ENCODE assay signal across 11 mouse cellular contexts in the genomic region with DNA sequence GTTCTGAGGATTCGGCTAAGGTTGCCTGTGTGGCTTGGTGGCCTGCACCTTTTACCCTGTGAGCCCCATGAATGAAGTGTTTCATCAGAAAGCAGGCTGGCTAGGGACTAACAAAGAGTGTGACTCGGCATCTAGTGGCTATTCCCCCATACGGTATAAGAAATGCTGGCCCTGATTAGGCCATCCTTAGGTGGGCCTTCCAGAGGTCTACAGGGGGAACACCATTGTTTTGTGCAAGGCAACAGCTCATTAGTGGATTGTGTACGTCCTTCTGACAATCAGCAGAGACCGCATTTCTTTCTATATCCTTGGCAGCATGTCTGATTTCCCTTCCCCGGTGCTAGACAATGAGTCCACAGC. TPM values are rescaled to one million over a fixed set of nuclear protein-coding genes. Genes with fewer than 3 reads are reported as not detected.
A peak's percentile ranks its signal among the peaks of the same experiment; 100 is the strongest.
DNase-seq lines count a peak whose midpoint lies in the region; ATAC-seq and TF ChIP-seq lines count a peak whose summit lies in the region.
"Had no signal": no experiment of that assay in that cellular context is flagged by ENCODE, and none has a peak within 500 bp of the region (broad histone marks: within the 10 kb centered on the region; RNA-seq: fewer than 3 reads in every experiment).

No protein-coding gene starts in this region.

- 0 out of 2 replicates have a peak, but pooled peaks cover 5% of the 10 kb centered on the region for H3K36me3 ChIP-seq in heart, postnatal 0 days (replicated peaks; ENCODE audit: control insufficient read depth, insufficient read depth, low read length)
- no peaks in the 10 kb centered on the region for H3K36me3 ChIP-seq in embryonic facial prominence, embryonic 12.5 days
- no peaks in the 10 kb centered on the region for H3K36me3 ChIP-seq in forebrain, embryonic 16.5 days (ENCODE audit: control insufficient read depth, insufficient read depth)

- no peak for TF ChIP-seq CTCF in heart, postnatal 0 days (IDR thresholded peaks at IDR 0.05; ENCODE audit: low read depth)

- TF ChIP-seq EP300 in heart, postnatal 0 days (IDR thresholded peaks at IDR 0.05; ENCODE audit: low read depth): no peak

- intact Hi-C loops in heart, postnatal 25 days (cut with DNase I): no loop called here

- peaks cover 5% of the 10 kb centered on the region; the same call in 1 of the 2 replicates for H3K4me1 ChIP-seq in heart, postnatal 0 days (ENCODE audit: control insufficient read depth, insufficient read depth)
- peaks cover 3% of the 10 kb centered on the region; the same call in 1 of the 2 replicates for H3K4me1 ChIP-seq in embryonic facial prominence, embryonic 12.5 days
- peaks cover 6% of the 10 kb centered on the region; the same call in 1 of the 2 replicates for H3K4me1 ChIP-seq in forebrain, embryonic 16.5 days (replicated peaks; ENCODE audit: control insufficient read depth, insufficient read depth, low read length)

- peak; percentile 18 for ATAC-seq in heart, postnatal 0 days (ENCODE audit: insufficient read depth, low read depth)
- no peak for ATAC-seq in embryonic facial prominence, embryonic 12.5 days (ENCODE audit: insufficient number of reproducible peaks, insufficient read depth, low FRiP score, low TSS enrichment)
- no peak; the same call in 1 of the 2 replicates for ATAC-seq in forebrain, embryonic 16.5 days
- 0 out of 2 replicates have a peak, but pooled peaks have one; percentile 2 for ATAC-seq in megakaryocyte, adult 5-6 weeks (ENCODE audit: poor library complexity, severe bottlenecking)

- peak overlapping the region; percentile 62 for H3K4me2 ChIP-seq in heart, postnatal 0 days (ENCODE audit: low read depth, low read length)
- peak overlapping the region; percentile 45 for H3K4me2 ChIP-seq in embryonic facial prominence, embryonic 12.5 days (replicated peaks)
- H3K4me2 ChIP-seq in forebrain, embryonic 16.5 days (ENCODE audit: low read length): peak overlapping the region; percentile 38; the same call in 1 of the 2 replicates

- no peak for DNase-seq in heart, postnatal 0 days (ENCODE audit: low spot score)
- no peak for DNase-seq in heart, postnatal 25 days (ENCODE audit: low spot score)
- no peak for DNase-seq in B cell, adult 2 months
- DNase-seq in embryo, embryonic 10.5 days (ENCODE audit: low spot score): no peak
- DNase-seq in frontal cortex, postnatal 25 days (ENCODE audit: low spot score in 2 of 2): no peak

- WGBS in heart, postnatal 0 days: 59% methylated on average over 6 of the region's 6 CpGs
- WGBS in embryonic facial prominence, embryonic 12.5 days: 70% methylated on average over 6 of the region's 6 CpGs
- 47% methylated on average over 6 of the region's 6 CpGs for WGBS in forebrain, embryonic 16.5 days

- H3K27ac ChIP-seq in heart, postnatal 0 days (ENCODE audit: low read depth): peak overlapping the region; percentile 56
- no peak overlapping the region for H3K27ac ChIP-seq in embryonic facial prominence, embryonic 12.5 days
- no peak overlapping the region for H3K27ac ChIP-seq in forebrain, embryonic 16.5 days (ENCODE audit: low read length)

- no peak overlapping the region; the same call in 1 of the 2 replicates for H3K4me3 ChIP-seq in heart, postnatal 0 days (ENCODE audit: low read depth, low read length)
- no peak overlapping the region for H3K4me3 ChIP-seq in embryonic facial prominence, embryonic 12.5 days
- H3K4me3 ChIP-seq in forebrain, embryonic 16.5 days (replicated peaks; ENCODE audit: low read length): no peak overlapping the region

- peak overlapping the region; percentile 16; the same call in 1 of the 2 replicates for H3K9ac ChIP-seq in heart, postnatal 0 days (replicated peaks; ENCODE audit: low read depth, low read length)
- no peak overlapping the region for H3K9ac ChIP-seq in embryonic facial prominence, embryonic 12.5 days
- no peak overlapping the region for H3K9ac ChIP-seq in forebrain, embryonic 16.5 days (replicated peaks; ENCODE audit: low read depth, low read length)

- no peaks in the 10 kb centered on the region for H3K9me3 ChIP-seq in heart, postnatal 0 days (replicated peaks; ENCODE audit: control insufficient read depth, low read length)
- H3K9me3 ChIP-seq in embryonic facial prominence, embryonic 12.5 days: no peaks in the 10 kb centered on the region
- H3K9me3 ChIP-seq in forebrain, embryonic 16.5 days (ENCODE audit: control insufficient read depth, low read length): no peaks in the 10 kb centered on the region

- no peaks in the 10 kb centered on the region for H3K27me3 ChIP-seq in heart, postnatal 0 days (ENCODE audit: control insufficient read depth, insufficient read depth, low read length)
- no peaks in the 10 kb centered on the region for H3K27me3 ChIP-seq in embryonic facial prominence, embryonic 12.5 days
- no peaks in the 10 kb centered on the region for H3K27me3 ChIP-seq in forebrain, embryonic 16.5 days (replicated peaks; ENCODE audit: control insufficient read depth, insufficient read depth, low read length)

RNA-seq across cellular contexts. Expression of a gene that starts 11.9 kb away (rescaled TPM):
- total RNA-seq in heart, postnatal 0 days (2014; rRNA removed; ENCODE audit: low replicate concordance): 40.0 and 47.0 TPM in 2 replicates
- 29.8 and 36.9 TPM in 2 replicates for polyA plus RNA-seq in heart, postnatal 0 days (2015; fragmentation: Nextera tagmentation; extraction: Ambion mirVana)
- 10 to 100 TPM; 30.6 to 70.6 TPM for total RNA-seq in heart, postnatal 25 days (2021)
- polyA plus RNA-seq in embryonic facial prominence, embryonic 12.5 days (2016; fragmentation: Nextera tagmentation; extraction: Ambion mirVana): 32.9 and 33.5 TPM in 2 replicates
- polyA plus RNA-seq in forebrain, embryonic 16.5 days (2015; fragmentation: Nextera tagmentation; extraction: Ambion mirVana): 21.2 and 28.1 TPM in 2 replicates
- total RNA-seq in megakaryocyte, adult 5-6 weeks (2015): 23.7 and 27.7 TPM in 2 replicates
- 25.2 and 31.5 TPM in 2 replicates for total RNA-seq in megakaryocyte, adult 5-6 weeks (2017)

RNA-seq across cellular contexts. Expression of a gene that starts 11.9 kb away (rescaled TPM):
- not detected in 2 replicates for total RNA-seq in heart, postnatal 0 days (2014; rRNA removed; ENCODE audit: low replicate concordance)
- 0.07 and 0.12 TPM in 2 replicates for polyA plus RNA-seq in heart, postnatal 0 days (2015; fragmentation: Nextera tagmentation; extraction: Ambion mirVana)
- not detected for total RNA-seq in heart, postnatal 25 days (2021)
- 0.13 and 0.23 TPM in 2 replicates for polyA plus RNA-seq in embryonic facial prominence, embryonic 12.5 days (2016; fragmentation: Nextera tagmentation; extraction: Ambion mirVana)
- not detected in 2 replicates for polyA plus RNA-seq in forebrain, embryonic 16.5 days (2015; fragmentation: Nextera tagmentation; extraction: Ambion mirVana)
- total RNA-seq in megakaryocyte, adult 5-6 weeks (2015): not detected in 2 replicates
- total RNA-seq in megakaryocyte, adult 5-6 weeks (2017): not detected in 2 replicates
- total RNA-seq: adrenal gland, postnatal 36 days; layer of hippocampus, postnatal 36 days; monocyte, adult 5-6 weeks had no signal

RNA-seq across cellular contexts. Expression of a gene that starts 16.3 kb away (rescaled TPM):
- total RNA-seq in heart, postnatal 0 days (2014; rRNA removed; ENCODE audit: low replicate concordance): 117 and 140 TPM in 2 replicates
- polyA plus RNA-seq in heart, postnatal 0 days (2015; fragmentation: Nextera tagmentation; extraction: Ambion mirVana): 129 and 133 TPM in 2 replicates
- 100 to 1,000 TPM in 1 of 2 experiments, 10 to 100 TPM in 1; 99.8 to 103 TPM for total RNA-seq in heart, postnatal 25 days (2021)
- polyA plus RNA-seq in embryonic facial prominence, embryonic 12.5 days (2016; fragmentation: Nextera tagmentation; extraction: Ambion mirVana): 39.4 and 41.3 TPM in 2 replicates
- polyA plus RNA-seq in forebrain, embryonic 16.5 days (2015; fragmentation: Nextera tagmentation; extraction: Ambion mirVana): 58.0 and 69.5 TPM in 2 replicates
- total RNA-seq in megakaryocyte, adult 5-6 weeks (2015): 17.7 and 18.6 TPM in 2 replicates
- total RNA-seq in megakaryocyte, adult 5-6 weeks (2017): 14.2 and 19.8 TPM in 2 replicates

RNA-seq across cellular contexts. Expression of a gene that starts 28.1 kb away (rescaled TPM):
- 3.9 and 14.1 TPM in 2 replicates for total RNA-seq in heart, postnatal 0 days (2014; rRNA removed; ENCODE audit: low replicate concordance)
- polyA plus RNA-seq in heart, postnatal 0 days (2015; fragmentation: Nextera tagmentation; extraction: Ambion mirVana): 2.8 and 2.9 TPM in 2 replicates
- total RNA-seq in heart, postnatal 25 days (2021): 1 to 10 TPM; 1.5 to 2.2 TPM
- 19.0 and 19.6 TPM in 2 replicates for polyA plus RNA-seq in embryonic facial prominence, embryonic 12.5 days (2016; fragmentation: Nextera tagmentation; extraction: Ambion mirVana)
- polyA plus RNA-seq in forebrain, embryonic 16.5 days (2015; fragmentation: Nextera tagmentation; extraction: Ambion mirVana): 2.6 and 3.1 TPM in 2 replicates
- 3.7 and 5.2 TPM in 2 replicates for total RNA-seq in megakaryocyte, adult 5-6 weeks (2015)
- total RNA-seq in megakaryocyte, adult 5-6 weeks (2017): 1.6 and 3.1 TPM in 2 replicates
- total RNA-seq: monocyte, adult 5-6 weeks had no signal

RNA-seq across cellular contexts. Expression of a gene that starts 35.3 kb away (rescaled TPM):
- 26.3 and 31.2 TPM in 2 replicates for total RNA-seq in heart, postnatal 0 days (2014; rRNA removed; ENCODE audit: low replicate concordance)
- polyA plus RNA-seq in heart, postnatal 0 days (2015; fragmentation: Nextera tagmentation; extraction: Ambion mirVana): 37.1 and 38.8 TPM in 2 replicates
- 10 to 100 TPM; 68.8 to 75.7 TPM for total RNA-seq in heart, postnatal 25 days (2021)
- 24.7 and 24.9 TPM in 2 replicates for polyA plus RNA-seq in embryonic facial prominence, embryonic 12.5 days (2016; fragmentation: Nextera tagmentation; extraction: Ambion mirVana)
- polyA plus RNA-seq in forebrain, embryonic 16.5 days (2015; fragmentation: Nextera tagmentation; extraction: Ambion mirVana): 25.0 and 26.9 TPM in 2 replicates
- total RNA-seq in megakaryocyte, adult 5-6 weeks (2015): 1.5 and 2.1 TPM in 2 replicates
- 0.94 and 2.2 TPM in 2 replicates for total RNA-seq in megakaryocyte, adult 5-6 weeks (2017)
- total RNA-seq: monocyte, adult 5-6 weeks had no signal

Comparison
In these comparisons a context has a peak if more than half of its experiments do, and no peak if none do; other contexts are left out.
1. ATAC-seq: peak in heart, postnatal 0 days (single experiment) and megakaryocyte, adult 5-6 weeks (single experiment); none in embryonic facial prominence, embryonic 12.5 days (single experiment) and forebrain, embryonic 16.5 days (single experiment).
2. Peak in every context shown above with its lines, with median percentiles within 50 percentile points of each other: H3K4me2 ChIP-seq.